Mouse (Mus musculus): Measurements from ENCODE around the gene Gadd45b. TPM values are rescaled to one million over a fixed set of nuclear protein-coding genes. Genes with fewer than 3 reads are reported as not detected.

The Gadd45b gene
- polyA plus RNA-seq, 1 experiment from 2014 or later = 9.8 TPM

DNA sequence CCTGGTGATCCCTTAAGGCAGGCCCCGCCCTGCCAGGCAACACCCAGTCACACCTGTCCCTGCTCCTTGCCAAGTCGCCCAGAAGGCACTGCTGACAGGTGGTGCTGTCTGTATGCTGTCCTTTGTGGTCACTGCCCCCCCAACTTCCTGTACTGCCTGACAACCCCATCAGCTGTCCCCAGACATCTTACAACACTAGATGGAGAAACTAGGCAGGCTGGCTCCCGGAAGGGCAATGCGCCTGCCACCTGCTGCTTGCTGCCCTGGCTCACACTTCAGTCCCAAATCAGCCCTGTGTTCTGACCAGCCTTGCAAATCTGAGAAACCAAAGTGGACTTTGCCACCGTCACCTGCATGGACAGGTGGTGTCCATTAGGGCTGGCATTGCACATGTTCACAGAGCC is 15.6 kb upstream of the Gadd45b start:
- Histone ChIP-seq H3K27me3 (peaks cover 4% of the 10 kb centered on the region; the same call in 1 of the 2 replicates), H3K9ac (no peak overlapping the region), H3K4me3 (replicated peaks) (no peak overlapping the region), H3K4me2 (no peak overlapping the region), H3K36me3 (replicated peaks) (peaks cover 64% of the 10 kb centered on the region), H3K27ac (0 out of 2 replicates have a peak overlapping the region, but pooled peaks have one; percentile 36), H3K4me1 (peaks cover 24% of the 10 kb centered on the region), H3K9me3 (no peaks in the 10 kb centered on the region)
- ATAC-seq (ENCODE audit: low FRiP score) = no peak
- WGBS = 91% methylated on average over 5 of the region's 5 CpGs

DNA sequence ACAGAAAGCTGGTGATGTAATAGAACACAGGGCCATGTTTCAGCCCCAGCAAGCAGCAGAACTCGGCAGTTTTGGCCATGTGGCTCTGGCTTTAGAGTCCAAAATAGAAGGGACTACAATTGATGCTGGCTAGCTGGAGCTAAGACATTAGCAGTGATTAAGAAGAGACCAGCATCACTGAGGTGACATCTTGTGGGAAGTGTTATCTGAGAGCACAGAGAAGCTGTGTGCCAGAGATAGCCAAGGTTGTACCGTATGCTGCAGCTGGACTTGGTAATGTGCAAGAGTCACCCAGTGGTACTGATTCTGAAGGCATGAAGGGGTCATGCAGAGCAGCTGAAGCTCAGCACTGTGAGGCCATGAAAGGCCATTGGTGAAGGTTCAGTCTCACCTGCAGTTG is 14.6 kb upstream of the Gadd45b start:
- H3K36me3 ChIP-seq (replicated peaks) = peaks cover 54% of the 10 kb centered on the region
- peaks cover 24% of the 10 kb centered on the region for H3K4me1 ChIP-seq

DNA sequence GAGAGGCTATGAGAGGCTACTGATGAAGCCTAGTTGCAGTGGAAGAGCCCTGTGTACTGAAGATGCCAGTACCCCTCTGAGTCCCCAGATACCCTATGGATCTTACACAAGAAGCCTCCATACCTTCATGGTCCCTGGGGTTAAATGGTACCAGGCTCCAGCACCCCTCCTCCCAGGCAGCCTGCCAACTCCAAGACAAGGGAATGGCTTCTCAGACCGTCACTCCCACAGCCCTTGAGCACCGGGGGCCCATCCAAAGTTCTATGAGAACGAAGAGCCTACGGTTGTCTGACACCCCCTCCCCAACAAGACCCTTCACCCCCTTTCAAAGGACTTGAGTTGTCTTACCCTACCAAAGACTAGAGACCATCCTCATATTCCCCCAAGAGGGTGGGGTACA is 14.1 kb upstream of the Gadd45b start:
- Histone ChIP-seq H3K27me3 (peaks cover 7% of the 10 kb centered on the region; the same call in 1 of the 2 replicates), H3K9ac (no peak overlapping the region), H3K4me1 (peaks cover 24% of the 10 kb centered on the region), H3K9me3 (no peaks in the 10 kb centered on the region), H3K27ac (no peak overlapping the region), H3K4me2 (peak overlapping the region; percentile 99; the same call in 1 of the 2 replicates), H3K36me3 (replicated peaks) (peaks cover 49% of the 10 kb centered on the region), H3K4me3 (replicated peaks) (no peak overlapping the region)
- 93% methylated on average over 4 of the region's 4 CpGs for WGBS
- ATAC-seq (ENCODE audit: low FRiP score) = no peak

More for the DNA sequence above, 14.6 kb upstream of the Gadd45b start:
- Histone ChIP-seq H3K27me3 (peaks cover 7% of the 10 kb centered on the region; the same call in 1 of the 2 replicates), H3K4me2 (no peak overlapping the region), H3K9ac (no peak overlapping the region), H3K9me3 (no peaks in the 10 kb centered on the region), H3K4me3 (replicated peaks) (no peak overlapping the region), H3K27ac (no peak overlapping the region)
- no peak for ATAC-seq (ENCODE audit: low FRiP score)
- 81% methylated on average over 2 of the region's 2 CpGs for WGBS

- ATAC-seq (ENCODE audit: low FRiP score) = peak; percentile 57
- H3K4me1 ChIP-seq = peaks cover 35% of the 10 kb centered on the region
- H3K4me3 ChIP-seq (replicated peaks) = peak overlapping the region; percentile 94
- peak overlapping the region; percentile 83 for H3K9ac ChIP-seq
- H3K36me3 ChIP-seq (replicated peaks) = peaks cover 33% of the 10 kb centered on the region
- peak overlapping the region; percentile 68 for H3K27ac ChIP-seq
- H3K27me3 ChIP-seq = peaks cover 15% of the 10 kb centered on the region; the same call in 1 of the 2 replicates
- peak overlapping the region; percentile 99 for H3K4me2 ChIP-seq
- H3K9me3 ChIP-seq = no peaks in the 10 kb centered on the region
- 4% methylated on average over 15 of the region's 15 CpGs for WGBS
These were observed 12.5 kb upstream of the Gadd45b start for GRCm38 (mm10) chr10:80917336-80917778.

- Histone ChIP-seq H3K4me2 (peak within 1 kb of the TSS; percentile 99), H3K4me3 (replicated peaks) (peak within 1 kb of the TSS; percentile 94), H3K9ac (peak within 1 kb of the TSS; percentile 83), H3K4me1 (peaks cover 35% of the 10 kb centered on the region), H3K27ac (peak within 1 kb of the TSS; percentile 68), H3K9me3 (no peaks in the 10 kb centered on the region), H3K36me3 (replicated peaks) (peaks cover 27% of the 10 kb centered on the region), H3K27me3 (peaks cover 19% of the 10 kb centered on the region; the same call in 1 of the 2 replicates)
- under 1% methylated on average over 60 of the region's 61 CpGs for WGBS
- peak; percentile 76 for ATAC-seq (ENCODE audit: low FRiP score)
These were observed 12.0 kb upstream of the Gadd45b start, which contains the start of gene Lmnb2 for GRCm38 (mm10) chr10:80917779-80918434. Gene Lmnb2 (minus strand): TSS chr10:80918245.

GRCm38 (mm10) chr10:80921923-80922322 is 8.0 kb upstream of the Gadd45b start:
- peak overlapping the region; percentile 44 for H3K4me2 ChIP-seq
- 3% methylated on average over 16 of the region's 16 CpGs for WGBS
- H3K27me3 ChIP-seq = peaks cover 19% of the 10 kb centered on the region; the same call in 1 of the 2 replicates
- peak overlapping the region; percentile 26 for H3K4me3 ChIP-seq (replicated peaks)
- peaks cover 20% of the 10 kb centered on the region for H3K4me1 ChIP-seq
- peak overlapping the region; percentile 50; the same call in 1 of the 2 replicates for H3K27ac ChIP-seq
- H3K36me3 ChIP-seq (replicated peaks) = no peaks in the 10 kb centered on the region
- no peak for ATAC-seq (ENCODE audit: low FRiP score)
- H3K9ac ChIP-seq = peak overlapping the region; percentile 42; the same call in 1 of the 2 replicates
- no peaks in the 10 kb centered on the region for H3K9me3 ChIP-seq

GRCm38 (mm10) chr10:80925472-80925871 is 4.4 kb upstream of the Gadd45b start:
- Histone ChIP-seq H3K27me3 (peaks cover 16% of the 10 kb centered on the region), H3K36me3 (replicated peaks) (no peaks in the 10 kb centered on the region), H3K4me1 (peaks cover 26% of the 10 kb centered on the region), H3K9ac (no peak overlapping the region), H3K27ac (no peak overlapping the region), H3K4me2 (no peak overlapping the region), H3K9me3 (no peaks in the 10 kb centered on the region), H3K4me3 (replicated peaks) (no peak overlapping the region)
- 54% methylated on average over 3 of the region's 3 CpGs for WGBS
- no peak for ATAC-seq (ENCODE audit: low FRiP score)

GRCm38 (mm10) chr10:80928586-80929298 is 1.1 kb upstream of the Gadd45b start:
- no peak overlapping the region for H3K27ac ChIP-seq
- H3K9me3 ChIP-seq = no peaks in the 10 kb centered on the region
- peaks cover 48% of the 10 kb centered on the region for H3K4me1 ChIP-seq
- peak overlapping the region; percentile 48 for H3K4me3 ChIP-seq (replicated peaks)
- H3K36me3 ChIP-seq (replicated peaks) = no peaks in the 10 kb centered on the region
- H3K27me3 ChIP-seq = peaks cover 37% of the 10 kb centered on the region
- ATAC-seq (ENCODE audit: low FRiP score) = peak; percentile 34
- WGBS = under 1% methylated on average over 48 of the region's 48 CpGs
- H3K4me2 ChIP-seq = peak overlapping the region; percentile 91
- peak overlapping the region; percentile 64 for H3K9ac ChIP-seq

- Histone ChIP-seq H3K9ac (peak overlapping the region; percentile 56), H3K4me3 (replicated peaks) (peak overlapping the region; percentile 44), H3K27me3 (peaks cover 55% of the 10 kb centered on the region), H3K36me3 (replicated peaks) (no peaks in the 10 kb centered on the region), H3K4me2 (peak overlapping the region; percentile 73), H3K27ac (no peak overlapping the region), H3K9me3 (no peaks in the 10 kb centered on the region), H3K4me1 (peaks cover 63% of the 10 kb centered on the region)
- ATAC-seq (ENCODE audit: low FRiP score) = peak; percentile 14; the same call in 1 of the 2 replicates
- WGBS = under 1% methylated on average over 45 of the region's 45 CpGs
These were observed 684 bp downstream of the Gadd45b start for GRCm38 (mm10) chr10:80930361-80931152.

DNA sequence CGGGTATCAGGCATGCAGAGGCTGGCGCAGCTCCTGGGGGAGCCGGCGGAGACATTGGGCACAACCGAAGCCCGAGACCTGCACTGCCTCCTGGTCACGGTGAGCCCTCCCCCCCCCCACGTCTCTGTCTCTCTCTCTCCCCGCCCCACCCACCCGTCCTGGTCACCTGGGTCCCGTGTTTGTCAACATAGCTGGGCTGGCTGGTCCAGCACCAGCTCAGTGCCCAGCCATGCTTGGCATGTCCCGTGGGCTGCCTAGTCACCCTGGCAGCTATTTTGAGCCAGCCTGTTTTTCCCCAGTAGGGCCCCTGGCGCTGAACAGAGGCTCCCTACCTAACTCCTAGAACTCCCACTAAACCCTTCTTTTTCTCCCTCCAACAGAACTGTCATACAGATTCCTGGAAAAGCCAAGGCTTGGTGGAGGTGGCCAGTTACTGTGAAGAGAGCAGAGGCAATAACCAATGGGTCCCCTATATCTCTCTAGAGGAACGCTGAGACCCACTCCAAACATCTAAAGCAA is 1.3 kb downstream of the Gadd45b start:
- H3K27ac ChIP-seq = no peak overlapping the region
- no peak for ATAC-seq (ENCODE audit: low FRiP score)
- H3K36me3 ChIP-seq (replicated peaks) = no peaks in the 10 kb centered on the region
- 5% methylated on average over 14 of the region's 14 CpGs for WGBS
- H3K4me3 ChIP-seq (replicated peaks) = peak overlapping the region; percentile 44
- H3K9me3 ChIP-seq = no peaks in the 10 kb centered on the region
- peaks cover 70% of the 10 kb centered on the region for H3K4me1 ChIP-seq
- peaks cover 62% of the 10 kb centered on the region for H3K27me3 ChIP-seq
- H3K4me2 ChIP-seq = peak overlapping the region; percentile 73
- no peak overlapping the region for H3K9ac ChIP-seq

DNA sequence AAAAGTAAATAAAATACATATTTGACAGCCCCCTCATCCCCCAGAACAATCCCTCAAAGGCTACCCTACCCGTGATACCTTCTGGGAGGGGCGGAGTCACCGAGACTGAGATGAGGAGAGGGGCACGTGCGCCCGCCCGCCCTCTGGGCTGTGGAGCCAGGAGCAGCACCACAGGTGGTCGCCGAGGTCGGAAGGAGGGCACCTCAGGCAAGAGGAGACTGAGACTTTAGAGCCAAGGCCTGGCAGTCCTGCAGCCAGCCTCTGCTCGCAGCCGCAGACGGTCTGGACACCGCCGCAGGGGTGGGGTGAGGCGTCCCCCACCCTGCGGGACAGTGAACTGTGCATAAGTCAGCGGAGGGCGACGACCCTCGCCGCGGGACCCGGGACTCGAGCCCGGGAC is 1.8 kb downstream of the Gadd45b start:
- no peak overlapping the region for H3K27ac ChIP-seq
- peaks cover 66% of the 10 kb centered on the region for H3K27me3 ChIP-seq
- peaks cover 75% of the 10 kb centered on the region for H3K4me1 ChIP-seq
- H3K9me3 ChIP-seq = no peaks in the 10 kb centered on the region
- H3K9ac ChIP-seq = peak overlapping the region; percentile 25; the same call in 1 of the 2 replicates
- H3K36me3 ChIP-seq (replicated peaks) = no peaks in the 10 kb centered on the region
- under 1% methylated on average over 26 of the region's 26 CpGs for WGBS
- no peak for ATAC-seq (ENCODE audit: low FRiP score)
- peak overlapping the region; percentile 73 for H3K4me2 ChIP-seq
- peak overlapping the region; percentile 44 for H3K4me3 ChIP-seq (replicated peaks)

All from forebrain, embryonic 12.5 days (tissue).